Mouse (Mus musculus) brown adipose tissue, adult 24 weeks (tissue): ENCODE data around the gene Fez2. TPM values are rescaled to one million over a fixed set of nuclear protein-coding genes. Genes with fewer than 3 reads are reported as not detected.

Experiments used
- H3K27ac ChIP-seq: fragments of 200-500 bp; replicated peaks from 2 replicates; pipeline ENCODE4 v1.5.1; 2012; ENCODE audit warnings: low read depth, mild to moderate bottlenecking, low read length
- H3K4me1 ChIP-seq: fragments of 200-500 bp; 2 replicates; pipeline ENCODE4 v1.6.1; 2012; ENCODE audit warnings: low read length, mixed read lengths; ENCODE audit not compliant: control insufficient read depth, insufficient read depth, insufficient read length
- H3K4me3 ChIP-seq: fragments of 200-500 bp; 2 replicates; pipeline ENCODE4 v1.5.1; 2012; ENCODE audit warnings: low read depth, mild to moderate bottlenecking, low read length, moderate library complexity; ENCODE audit not compliant: insufficient read depth
- polyA plus RNA-seq: library from polyadenylated mRNA; stranded (reverse); fragments of >200 nt; gene quantifications from 2 replicates; pipeline ENCODE4 v1.2.4, GENCODE M21; 2012; ENCODE audit not compliant: missing spikeins, insufficient read depth, insufficient read length

Fez2 gene
- polyA plus RNA-seq, 1 experiment: 42.9 TPM

GRCm38 (mm10) chr17:78366070-78366469 is 51.9 kb downstream of the Fez2 start:
- Histone ChIP-seq H3K27ac (0 out of 2 replicates have a peak overlapping the region, but pooled peaks have one; percentile 38), H3K4me3 (no peak overlapping the region), H3K4me1 (peaks cover 27% of the 10 kb centered on the region)

- Histone ChIP-seq H3K27ac (0 out of 2 replicates have a peak overlapping the region, but pooled peaks have one; percentile 9), H3K4me1 (peaks cover 29% of the 10 kb centered on the region), H3K4me3 (no peak overlapping the region)
These were observed 53.2 kb downstream of the Fez2 start for GRCm38 (mm10) chr17:78364555-78365302.

- H3K27ac ChIP-seq: peak overlapping the region; percentile 87
- H3K4me3 ChIP-seq: peak overlapping the region; percentile 35
- peaks cover 31% of the 10 kb centered on the region for H3K4me1 ChIP-seq
These were observed 55.8 kb downstream of the Fez2 start for GRCm38 (mm10) chr17:78361939-78362728.

GRCm38 (mm10) chr17:78358251-78358726 is 59.7 kb downstream of the Fez2 start:
- Histone ChIP-seq H3K4me1 (peaks cover 17% of the 10 kb centered on the region), H3K27ac (no peak overlapping the region), H3K4me3 (no peak overlapping the region)

GRCm38 (mm10) chr17:78357753-78358152 is 60.2 kb downstream of the Fez2 start:
- Histone ChIP-seq H3K4me3 (no peak overlapping the region), H3K4me1 (peaks cover 13% of the 10 kb centered on the region), H3K27ac (no peak overlapping the region)

- Histone ChIP-seq H3K27ac (peak overlapping the region; percentile 55; the same call in 1 of the 2 replicates), H3K4me1 (peaks cover 9% of the 10 kb centered on the region; the same call in 1 of the 2 replicates), H3K4me3 (no peak overlapping the region)
These were observed 62.3 kb downstream of the Fez2 start for GRCm38 (mm10) chr17:78355611-78356010.

- Histone ChIP-seq H3K4me3 (no peak overlapping the region), H3K27ac (peak overlapping the region; percentile 55), H3K4me1 (peaks cover 9% of the 10 kb centered on the region; the same call in 1 of the 2 replicates)
These were observed 63.1 kb downstream of the Fez2 start for GRCm38 (mm10) chr17:78354871-78355270.

GRCm38 (mm10) chr17:78354411-78354810 is 63.5 kb downstream of the Fez2 start:
- Histone ChIP-seq H3K4me1 (peaks cover 6% of the 10 kb centered on the region; the same call in 1 of the 2 replicates), H3K27ac (peak overlapping the region; percentile 83), H3K4me3 (no peak overlapping the region)

- no peak overlapping the region for H3K4me3 ChIP-seq
- H3K4me1 ChIP-seq: peaks cover 6% of the 10 kb centered on the region; the same call in 1 of the 2 replicates
- peak overlapping the region; percentile 40; the same call in 1 of the 2 replicates for H3K27ac ChIP-seq
These were observed 65.5 kb downstream of the Fez2 start for GRCm38 (mm10) chr17:78352500-78352855.

- Histone ChIP-seq H3K4me1 (peaks cover 6% of the 10 kb centered on the region; the same call in 1 of the 2 replicates), H3K27ac (peak overlapping the region; percentile 61), H3K4me3 (no peak overlapping the region)
These were observed 66.1 kb downstream of the Fez2 start for GRCm38 (mm10) chr17:78351676-78352499.

- Histone ChIP-seq H3K27ac (no peak overlapping the region), H3K4me3 (no peak overlapping the region), H3K4me1 (peaks cover 4% of the 10 kb centered on the region; the same call in 1 of the 2 replicates)
These were observed 70.7 kb downstream of the Fez2 start for GRCm38 (mm10) chr17:78347111-78347801.

GRCm38 (mm10) chr17:78343688-78344087 is 74.3 kb downstream of the Fez2 start:
- no peak overlapping the region for H3K4me3 ChIP-seq
- H3K27ac ChIP-seq: no peak overlapping the region
- H3K4me1 ChIP-seq: no peaks in the 10 kb centered on the region

- Histone ChIP-seq H3K27ac (no peak overlapping the region), H3K4me3 (no peak overlapping the region), H3K4me1 (no peaks in the 10 kb centered on the region)
These were observed 82.7 kb downstream of the Fez2 start for GRCm38 (mm10) chr17:78335250-78335649.

- H3K27ac ChIP-seq: no peak overlapping the region
- no peaks in the 10 kb centered on the region for H3K4me1 ChIP-seq
- H3K4me3 ChIP-seq: no peak overlapping the region
These were observed 84.7 kb downstream of the Fez2 start for GRCm38 (mm10) chr17:78333275-78333674.
